Mouse (Mus musculus): ENCODE data around the gene Sec16a.

DNA sequence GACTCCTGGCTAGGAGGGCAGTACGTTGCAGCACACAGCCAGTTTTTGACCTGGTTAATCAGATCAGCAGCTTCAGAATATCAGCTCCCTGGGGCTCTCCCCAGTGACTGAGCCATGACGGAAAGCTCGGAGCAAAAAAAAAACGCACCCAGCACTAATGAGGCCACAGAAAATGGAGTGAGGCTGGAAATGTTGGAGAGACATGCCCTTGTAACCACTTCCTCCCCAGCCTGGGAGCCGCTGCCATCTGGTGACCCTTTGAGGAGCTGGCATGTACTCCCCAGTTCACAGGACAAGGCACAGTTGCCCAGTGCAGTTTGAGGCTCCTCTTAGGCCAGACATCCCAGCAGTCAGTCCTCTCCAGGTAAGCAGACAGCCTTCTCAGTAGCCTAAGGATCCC lies 34.9 kb downstream of the Sec16a start:
- no peak for TF ChIP-seq CTCF (IDR thresholded peaks at IDR 0.05; ENCODE audit: insufficient read depth, low read depth, low read length)
- TF ChIP-seq POLR2A (IDR thresholded peaks at IDR 0.05; ENCODE audit: insufficient read depth, low read depth, low read length) = no peak
